Mouse (Mus musculus) urinary bladder, adult 2 months (tissue): Measurements from ENCODE around the gene Ankle1. TPM values are rescaled to one million over a fixed set of nuclear protein-coding genes. Genes with fewer than 3 reads are reported as not detected.

Experiments used
- DNase-seq: peaks from one replicate; pipeline ENCODE4 v3.0.0; 2022; ENCODE audit warnings: low spot score
- polyA plus RNA-seq: library from polyadenylated mRNA; depleted of rRNA; stranded (reverse); fragments of >200 nt; gene quantifications from 2 replicates; pipeline ENCODE4 v1.2.3, GENCODE M21; 2012

Gene Ankle1
- polyA plus RNA-seq, 1 experiment: 2.6 TPM

- DNase-seq: peak; percentile 79
These were observed 23.5 kb upstream of the Ankle1 start for GRCm38 (mm10) chr8:71381971-71382961.

- DNase-seq: no peak
These were observed 22.4 kb upstream of the Ankle1 start for GRCm38 (mm10) chr8:71383396-71383795.

GRCm38 (mm10) chr8:71383860-71384259 lies 21.9 kb upstream of the Ankle1 start:
- DNase-seq: no peak

- DNase-seq: no peak
These were observed 20.5 kb upstream of the Ankle1 start for GRCm38 (mm10) chr8:71385212-71385835.

GRCm38 (mm10) chr8:71388267-71388666 lies 17.5 kb upstream of the Ankle1 start:
- DNase-seq: no peak

GRCm38 (mm10) chr8:71391696-71392095 lies 14.1 kb upstream of the Ankle1 start:
- DNase-seq: no peak

GRCm38 (mm10) chr8:71392391-71392790 lies 13.4 kb upstream of the Ankle1 start:
- DNase-seq: peak; percentile 14

GRCm38 (mm10) chr8:71392871-71393270 lies 12.9 kb upstream of the Ankle1 start:
- DNase-seq: peak; percentile 11

- DNase-seq: no peak
These were observed 11.3 kb upstream of the Ankle1 start for GRCm38 (mm10) chr8:71394481-71394880.

- DNase-seq: peak; percentile 18
These were observed 10.7 kb upstream of the Ankle1 start for GRCm38 (mm10) chr8:71395071-71395470.

- DNase-seq: peak; percentile 19
These were observed 10.2 kb upstream of the Ankle1 start, which contains the start of gene Ushbp1 for GRCm38 (mm10) chr8:71395629-71396028. Gene Ushbp1 (minus strand): TSS chr8:71395802.

- peak; percentile 72 for DNase-seq
These were observed 9.0 kb upstream of the Ankle1 start, which contains the start of gene Babam1 for GRCm38 (mm10) chr8:71396639-71397305. Gene Babam1 (plus strand): TSS chr8:71396861.

GRCm38 (mm10) chr8:71397701-71398100 lies 8.1 kb upstream of the Ankle1 start:
- DNase-seq: peak; percentile 19

GRCm38 (mm10) chr8:71400826-71401225 lies 5.0 kb upstream of the Ankle1 start:
- DNase-seq: peak; percentile 11

GRCm38 (mm10) chr8:71401454-71401853 lies 4.4 kb upstream of the Ankle1 start:
- no peak for DNase-seq

GRCm38 (mm10) chr8:71402446-71402964 lies 3.3 kb upstream of the Ankle1 start:
- no peak for DNase-seq

- DNase-seq: no peak
These were observed 2.5 kb upstream of the Ankle1 start for GRCm38 (mm10) chr8:71403107-71403885.

GRCm38 (mm10) chr8:71404011-71404410 lies 1.8 kb upstream of the Ankle1 start:
- no peak for DNase-seq

- no peak for DNase-seq
These were observed 859 bp upstream of the Ankle1 start for GRCm38 (mm10) chr8:71404951-71405351.

- no peak for DNase-seq
These were observed 547 bp downstream of the Ankle1 start for GRCm38 (mm10) chr8:71406099-71407015.
